Mouse (Mus musculus): ENCODE results near the gene Pet100. TPM values are rescaled to one million over a fixed set of nuclear protein-coding genes. Genes with fewer than 3 reads are reported as not detected.

Gene Pet100
- polyA plus RNA-seq, 1 experiment from 2014 or later, result 138 TPM

DNA sequence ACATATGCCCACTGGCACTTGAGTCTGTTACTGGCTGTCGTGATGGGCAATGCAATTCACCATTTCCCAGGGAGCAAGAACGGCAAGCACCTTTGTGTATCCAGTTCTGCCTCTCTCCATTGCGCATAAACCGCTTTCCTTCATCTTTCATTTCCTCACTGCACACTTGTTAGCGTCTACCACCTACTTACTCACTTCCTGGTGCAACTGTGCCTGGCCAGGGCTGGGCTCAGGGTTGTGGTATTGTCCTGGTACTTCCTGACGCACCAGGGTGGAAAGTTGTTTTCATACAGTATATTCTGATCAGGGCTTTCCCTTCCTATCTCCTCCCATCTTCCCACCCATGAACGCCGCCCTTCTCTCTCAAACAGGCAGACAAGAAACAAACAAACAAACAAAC, 39.5 kb downstream of the Pet100 start:
- 87% methylated on average over 8 of the region's 8 CpGs for WGBS
- H3K4me1 ChIP-seq, result peaks cover 10% of the 10 kb centered on the region

DNA sequence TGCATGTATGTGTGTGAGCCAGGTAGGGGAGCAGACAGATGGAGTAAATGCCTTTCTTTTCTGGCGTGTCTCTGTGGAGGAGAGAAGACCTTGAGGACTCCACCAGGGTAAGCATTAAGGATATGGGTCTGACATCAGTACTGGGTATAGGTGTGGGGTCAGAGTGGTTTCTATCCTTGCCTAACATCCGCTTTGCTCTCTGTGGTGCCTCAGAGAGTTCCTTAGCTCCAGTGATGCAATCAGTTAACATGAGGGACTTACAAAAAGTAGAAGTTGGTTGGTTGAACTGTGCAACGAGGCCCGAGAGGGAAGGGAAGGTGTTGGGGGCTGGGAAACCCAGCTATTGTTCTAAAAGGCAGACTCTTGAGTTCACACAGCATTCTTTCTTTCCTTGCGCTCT, 43.1 kb downstream of the Pet100 start:
- no peaks in the 10 kb centered on the region for H3K4me1 ChIP-seq
- no peaks in the 10 kb centered on the region for H3K9me3 ChIP-seq (replicated peaks)
- no peak for ATAC-seq
- no peaks in the 10 kb centered on the region for H3K36me3 ChIP-seq (ENCODE audit: poor library complexity, severe bottlenecking)
- 58% methylated on average over 4 of the region's 5 CpGs for WGBS
- no peak overlapping the region for H3K9ac ChIP-seq
- no peak overlapping the region for H3K27ac ChIP-seq
- no peak overlapping the region for H3K4me2 ChIP-seq
- H3K4me3 ChIP-seq, result no peak overlapping the region
- no peaks in the 10 kb centered on the region for H3K27me3 ChIP-seq

More for the DNA sequence above, 39.5 kb downstream of the Pet100 start:
- Histone ChIP-seq H3K4me3 (no peak overlapping the region), H3K9me3 (replicated peaks) (no peaks in the 10 kb centered on the region), H3K9ac (no peak overlapping the region), H3K36me3 (ENCODE audit: poor library complexity, severe bottlenecking) (no peaks in the 10 kb centered on the region), H3K27me3 (no peaks in the 10 kb centered on the region), H3K4me2 (no peak overlapping the region), H3K27ac (no peak overlapping the region)
- no peak for ATAC-seq

DNA sequence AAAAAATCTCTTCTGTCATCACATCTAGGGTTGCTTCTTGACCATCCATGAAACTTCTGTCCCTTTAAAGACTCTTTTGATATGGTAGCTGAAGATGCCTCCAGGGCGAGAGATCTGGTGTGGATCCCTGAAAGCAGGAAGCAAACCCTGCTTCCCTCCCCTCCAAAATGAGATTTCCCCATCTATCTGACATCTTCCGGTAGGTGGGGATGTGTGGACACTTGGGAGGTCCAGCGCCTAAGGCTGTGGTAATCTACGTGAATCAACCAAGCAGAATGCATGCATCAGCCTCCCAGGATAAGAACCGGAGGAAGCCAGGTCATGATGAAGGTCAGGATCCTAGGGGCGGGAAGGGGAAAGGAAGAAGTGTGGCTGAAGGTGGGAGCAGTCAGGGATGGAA, 44.2 kb downstream of the Pet100 start, which contains the start of gene Mcemp1:
Gene Mcemp1 (plus strand): TSS at position 248 of the 400 bp plus-strand sequence.
- H3K4me2 ChIP-seq, result no peak within 1 kb of the TSS
- H3K4me3 ChIP-seq, result no peak within 1 kb of the TSS
- H3K27ac ChIP-seq, result no peak within 1 kb of the TSS
- no peak for ATAC-seq
- no peaks in the 10 kb centered on the region for H3K36me3 ChIP-seq (ENCODE audit: poor library complexity, severe bottlenecking)
- WGBS, result 77% methylated on average over 6 of the region's 6 CpGs
- H3K9me3 ChIP-seq (replicated peaks), result no peaks in the 10 kb centered on the region
- H3K4me1 ChIP-seq, result no peaks in the 10 kb centered on the region
- H3K27me3 ChIP-seq, result no peaks in the 10 kb centered on the region
- no peak within 1 kb of the TSS for H3K9ac ChIP-seq

DNA sequence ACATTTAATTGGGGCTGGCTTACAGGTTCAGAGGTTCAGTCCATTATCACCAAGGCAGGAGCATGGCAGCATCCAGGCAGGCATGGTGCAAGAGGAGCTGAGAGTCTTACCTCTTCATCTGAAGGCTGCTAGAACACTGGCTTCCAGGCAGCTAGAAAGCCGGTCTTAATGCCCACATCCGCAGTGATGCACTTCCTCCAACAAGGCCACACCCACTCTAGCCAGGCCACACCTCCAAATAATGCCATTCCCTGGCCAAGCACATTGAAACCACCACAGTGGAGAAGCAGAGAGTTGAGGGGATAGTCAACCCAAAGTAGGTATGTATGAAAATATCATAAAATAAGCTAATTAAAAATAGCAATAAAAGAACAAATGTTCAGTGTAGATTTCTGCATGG, 49.0 kb downstream of the Pet100 start:
- H3K27ac ChIP-seq, result no peak overlapping the region
- no peak overlapping the region for H3K9ac ChIP-seq
- 80% methylated on average over 2 of the region's 2 CpGs for WGBS
- ATAC-seq, result no peak
- H3K4me2 ChIP-seq, result no peak overlapping the region
- no peaks in the 10 kb centered on the region for H3K9me3 ChIP-seq (replicated peaks)
- H3K4me1 ChIP-seq, result peaks cover 6% of the 10 kb centered on the region
- H3K27me3 ChIP-seq, result no peaks in the 10 kb centered on the region
- H3K4me3 ChIP-seq, result no peak overlapping the region
- no peaks in the 10 kb centered on the region for H3K36me3 ChIP-seq (ENCODE audit: poor library complexity, severe bottlenecking)

DNA sequence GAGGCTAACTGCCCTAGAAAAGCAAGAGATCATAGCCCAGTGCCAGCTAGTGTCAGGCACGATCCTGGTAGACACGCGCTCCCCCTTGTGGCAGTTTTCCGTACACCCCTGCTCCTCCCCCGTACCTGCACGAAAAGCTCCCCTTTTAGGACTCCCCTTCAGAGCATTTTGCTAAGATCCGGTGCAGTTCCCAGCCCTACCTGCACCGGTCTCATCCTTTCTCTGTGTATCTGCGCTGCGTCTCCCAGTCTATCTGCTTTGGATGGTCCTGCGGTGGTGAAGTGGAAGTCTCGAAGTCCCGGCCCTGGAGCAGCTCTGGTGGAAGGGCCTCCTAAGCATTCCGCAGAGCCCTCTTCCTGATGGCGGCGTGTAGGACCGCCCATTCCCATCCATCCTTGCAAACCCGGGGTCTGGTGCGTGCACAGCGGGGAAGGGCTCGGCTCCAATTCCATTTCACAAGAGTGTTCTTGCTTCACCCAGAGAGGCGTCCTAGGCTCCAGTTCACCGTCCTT, 50.7 kb downstream of the Pet100 start, which contains the start of gene Fcor:
Gene Fcor (minus strand): TSS at position 383 of the 512 bp plus-strand sequence.
- peaks cover 7% of the 10 kb centered on the region for H3K4me1 ChIP-seq
- under 1% methylated on average over 23 of the region's 23 CpGs for WGBS
- peak within 1 kb of the TSS; percentile 52 for H3K4me3 ChIP-seq
- no peaks in the 10 kb centered on the region for H3K9me3 ChIP-seq (replicated peaks)
- peak within 1 kb of the TSS; percentile 44 for H3K27ac ChIP-seq
- H3K27me3 ChIP-seq, result no peaks in the 10 kb centered on the region
- H3K9ac ChIP-seq, result peak within 1 kb of the TSS; percentile 71
- H3K4me2 ChIP-seq, result peak within 1 kb of the TSS; percentile 62
- no peaks in the 10 kb centered on the region for H3K36me3 ChIP-seq (ENCODE audit: poor library complexity, severe bottlenecking)
- peak; percentile 89 for ATAC-seq

DNA sequence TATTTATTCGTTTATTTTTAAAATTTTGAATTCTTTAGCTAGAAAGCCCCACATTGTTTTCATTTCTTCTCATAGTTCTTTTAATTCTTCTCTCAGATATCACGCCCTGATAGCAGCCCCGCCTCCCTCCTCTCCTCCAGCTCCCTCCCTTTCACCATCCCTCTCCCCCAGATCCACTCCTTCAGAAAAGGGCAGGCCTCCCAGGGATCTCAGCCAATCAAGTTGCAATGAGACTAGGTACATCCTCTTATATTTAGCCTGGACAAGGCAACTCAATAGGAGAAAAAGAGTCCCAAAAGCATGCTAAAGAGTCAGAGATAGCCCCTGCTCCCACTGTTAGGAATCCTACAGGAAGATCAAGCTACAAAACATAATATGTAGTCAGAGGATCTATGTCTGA, 53.3 kb downstream of the Pet100 start:
- no peak overlapping the region for H3K4me3 ChIP-seq
- no peak overlapping the region for H3K27ac ChIP-seq
- no peaks in the 10 kb centered on the region for H3K27me3 ChIP-seq
- H3K9me3 ChIP-seq (replicated peaks), result 0 out of 2 replicates have a peak, but pooled peaks cover 3% of the 10 kb centered on the region
- no peak overlapping the region for H3K9ac ChIP-seq
- peaks cover 26% of the 10 kb centered on the region for H3K4me1 ChIP-seq
- ATAC-seq, result no peak
- peaks cover 10% of the 10 kb centered on the region for H3K36me3 ChIP-seq (ENCODE audit: poor library complexity, severe bottlenecking)
- H3K4me2 ChIP-seq, result no peak overlapping the region
- 58% methylated on average over 3 of the region's 3 CpGs for WGBS

Other genes starting within 250 kb of the Pet100 start
- 11.1 and 11.7 TPM in 2 replicates for gene Arhgef18, start 228.5 kb upstream of the Pet100 start, polyA plus RNA-seq (2015; fragmentation: Nextera tagmentation; extraction: Ambion mirVana)
- 3.9 and 4.8 TPM in 2 replicates for gene Pex11g, start 153.9 kb upstream of the Pet100 start, polyA plus RNA-seq (2015; fragmentation: Nextera tagmentation; extraction: Ambion mirVana)
- 0.10 TPM in 1 of 2 replicates, not detected in the other for gene Tex45, start 150.7 kb upstream of the Pet100 start, polyA plus RNA-seq (2015; fragmentation: Nextera tagmentation; extraction: Ambion mirVana)
- gene Zfp358, start 128.4 kb upstream of the Pet100 start, polyA plus RNA-seq (2015; fragmentation: Nextera tagmentation; extraction: Ambion mirVana), result 67.2 and 72.0 TPM in 2 replicates
- gene Mcoln1, start 121.1 kb upstream of the Pet100 start, polyA plus RNA-seq (2015; fragmentation: Nextera tagmentation; extraction: Ambion mirVana), result 68.5 and 68.7 TPM in 2 replicates
- 20.3 and 23.8 TPM in 2 replicates for gene Pnpla6, start 106.2 kb upstream of the Pet100 start, polyA plus RNA-seq (2015; fragmentation: Nextera tagmentation; extraction: Ambion mirVana)
- gene C330021F23Rik, start 53.6 kb upstream of the Pet100 start, polyA plus RNA-seq (2015; fragmentation: Nextera tagmentation; extraction: Ambion mirVana), result 1.6 and 2.3 TPM in 2 replicates
- gene Camsap3, start 34.3 kb upstream of the Pet100 start, polyA plus RNA-seq (2015; fragmentation: Nextera tagmentation; extraction: Ambion mirVana), result 19.5 and 19.9 TPM in 2 replicates
- 64.0 and 72.5 TPM in 2 replicates for gene Xab2, start 232 bp upstream of the Pet100 start, polyA plus RNA-seq (2015; fragmentation: Nextera tagmentation; extraction: Ambion mirVana)
- 0.17 and 0.35 TPM in 2 replicates for gene Pcp2, start 4.0 kb downstream of the Pet100 start, polyA plus RNA-seq (2015; fragmentation: Nextera tagmentation; extraction: Ambion mirVana)
- 35.7 and 40.1 TPM in 2 replicates for gene Stxbp2, start 9.4 kb downstream of the Pet100 start, polyA plus RNA-seq (2015; fragmentation: Nextera tagmentation; extraction: Ambion mirVana)
- 0.31 and 0.64 TPM in 2 replicates for gene Retn, start 34.2 kb downstream of the Pet100 start, polyA plus RNA-seq (2015; fragmentation: Nextera tagmentation; extraction: Ambion mirVana)
- gene Mcemp1, start 44.2 kb downstream of the Pet100 start, polyA plus RNA-seq (2015; fragmentation: Nextera tagmentation; extraction: Ambion mirVana), result 0.15 and 0.18 TPM in 2 replicates
- 6.5 and 9.0 TPM in 2 replicates for gene Fcor, start 50.8 kb downstream of the Pet100 start, polyA plus RNA-seq (2015; fragmentation: Nextera tagmentation; extraction: Ambion mirVana)
- gene Trappc5, start 54.8 kb downstream of the Pet100 start, polyA plus RNA-seq (2015; fragmentation: Nextera tagmentation; extraction: Ambion mirVana), result 52.0 and 57.4 TPM in 2 replicates
- 0.23 and 0.37 TPM in 2 replicates for gene Fcer2a, start 72.6 kb downstream of the Pet100 start, polyA plus RNA-seq (2015; fragmentation: Nextera tagmentation; extraction: Ambion mirVana)
- gene Clec4g, start 99.1 kb downstream of the Pet100 start, polyA plus RNA-seq (2015; fragmentation: Nextera tagmentation; extraction: Ambion mirVana), result not detected in 2 replicates
- not detected in 2 replicates for gene Cd209a, start 127.4 kb downstream of the Pet100 start, polyA plus RNA-seq (2015; fragmentation: Nextera tagmentation; extraction: Ambion mirVana)
- gene Cd209e, start 232.8 kb downstream of the Pet100 start, polyA plus RNA-seq (2015; fragmentation: Nextera tagmentation; extraction: Ambion mirVana), result not detected in 2 replicates

Measured in forebrain, embryonic 13.5 days (tissue).